Mouse (Mus musculus) hindbrain, embryonic 10.5 days (tissue): ENCODE data around the gene Atp10a. TPM values are rescaled to one million over a fixed set of nuclear protein-coding genes. Genes with fewer than 3 reads are reported as not detected.

ENCODE experiments used
- DNase-seq: peaks from one replicate; pipeline ENCODE4 v3.0.0-alpha.2; 2017; ENCODE audit warnings: low spot score
- H3K27ac ChIP-seq: fragments of 300-500 bp; sonication (generic); 2 replicates; pipeline ENCODE4 v1.5.1; 2016; ENCODE audit warnings: mild to moderate bottlenecking, moderate library complexity
- H3K27me3 ChIP-seq: fragments of 300-500 bp; sonication (generic); 2 replicates; pipeline ENCODE4 v1.6.1; 2016; ENCODE audit warnings: mild to moderate bottlenecking; ENCODE audit not compliant: poor library complexity, insufficient read depth, severe bottlenecking
- H3K36me3 ChIP-seq: fragments of 300-500 bp; sonication (generic); 2 replicates; pipeline ENCODE4 v1.6.1; 2016; ENCODE audit warnings: mild to moderate bottlenecking, moderate library complexity
- H3K4me1 ChIP-seq: fragments of 300-500 bp; sonication (generic); replicated peaks from 2 replicates; pipeline ENCODE4 v1.6.1; 2016; ENCODE audit warnings: mild to moderate bottlenecking
- H3K4me3 ChIP-seq: fragments of 300-500 bp; sonication (generic); 2 replicates; pipeline ENCODE4 v1.5.1; 2016; ENCODE audit warnings: mild to moderate bottlenecking, moderate library complexity
- H3K9me3 ChIP-seq: fragments of 300-500 bp; sonication (generic); 2 replicates; pipeline ENCODE4 v1.6.1; 2016; ENCODE audit warnings: mild to moderate bottlenecking, moderate library complexity
- WGBS: fragments of 180-500 bp; shearing (Covaris S2); methylation state at CpG from one replicate; pipeline ENCODE4 v1.1.7; 2016; 5-methylcytosine and 5-hydroxymethylcytosine counted together
- polyA plus RNA-seq: library from polyadenylated mRNA; unstranded; fragments of >200 nt; fragmentation: Nextera tagmentation; extraction: Ambion mirVana; gene quantifications from 2 replicates; pipeline ENCODE4 v1.2.1, GENCODE M21; 2016

Atp10a gene
- polyA plus RNA-seq, 1 experiment from 2014 or later, result 1.7 TPM

DNA sequence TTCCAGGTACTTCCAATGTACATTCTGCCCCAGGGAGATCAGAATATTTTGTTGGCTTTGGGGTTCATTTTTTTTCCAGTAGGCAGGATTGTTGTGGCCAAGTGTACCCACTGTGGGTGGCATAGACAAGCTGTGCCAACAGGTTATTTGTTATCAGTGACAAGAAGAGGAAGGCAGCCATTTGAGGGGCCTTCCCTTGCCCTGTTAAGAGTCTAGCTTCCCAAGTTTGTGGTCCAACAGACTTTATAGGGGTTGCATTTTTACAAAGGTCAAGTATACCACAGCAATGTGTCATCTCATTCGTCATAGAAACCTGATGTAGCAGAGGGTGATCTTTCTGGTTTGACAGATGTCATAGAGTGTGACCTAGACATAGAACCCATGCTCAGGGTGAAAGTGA is 66.3 kb downstream of the Atp10a start:
- Histone ChIP-seq H3K27me3 (no peaks in the 10 kb centered on the region), H3K36me3 (no peaks in the 10 kb centered on the region), H3K4me1 (peaks cover 6% of the 10 kb centered on the region; the same call in 1 of the 2 replicates), H3K9me3 (no peaks in the 10 kb centered on the region), H3K4me3 (no peak overlapping the region), H3K27ac (no peak overlapping the region)
- 90% methylated on average over 1 of the region's 1 CpGs for WGBS
- DNase-seq, result no peak

- 69% methylated on average over 8 of the region's 8 CpGs for WGBS
- Histone ChIP-seq H3K4me3 (no peak overlapping the region), H3K36me3 (no peaks in the 10 kb centered on the region), H3K4me1 (0 out of 2 replicates have a peak, but pooled peaks cover 5% of the 10 kb centered on the region), H3K27ac (no peak overlapping the region), H3K27me3 (no peaks in the 10 kb centered on the region), H3K9me3 (no peaks in the 10 kb centered on the region)
- DNase-seq, result peak; percentile 13
Observed at GRCm38 (mm10) chr7:58730201-58730600, 74.2 kb downstream of the Atp10a start.

GRCm38 (mm10) chr7:58730831-58731230 is 74.9 kb downstream of the Atp10a start:
- 90% methylated on average over 1 of the region's 1 CpGs for whole genome bisulfite sequencing
- Histone ChIP-seq H3K27ac (no peak overlapping the region), H3K4me1 (0 out of 2 replicates have a peak, but pooled peaks cover 5% of the 10 kb centered on the region), H3K36me3 (no peaks in the 10 kb centered on the region), H3K27me3 (no peaks in the 10 kb centered on the region), H3K4me3 (no peak overlapping the region), H3K9me3 (no peaks in the 10 kb centered on the region)
- no peak for DNase-seq

DNA sequence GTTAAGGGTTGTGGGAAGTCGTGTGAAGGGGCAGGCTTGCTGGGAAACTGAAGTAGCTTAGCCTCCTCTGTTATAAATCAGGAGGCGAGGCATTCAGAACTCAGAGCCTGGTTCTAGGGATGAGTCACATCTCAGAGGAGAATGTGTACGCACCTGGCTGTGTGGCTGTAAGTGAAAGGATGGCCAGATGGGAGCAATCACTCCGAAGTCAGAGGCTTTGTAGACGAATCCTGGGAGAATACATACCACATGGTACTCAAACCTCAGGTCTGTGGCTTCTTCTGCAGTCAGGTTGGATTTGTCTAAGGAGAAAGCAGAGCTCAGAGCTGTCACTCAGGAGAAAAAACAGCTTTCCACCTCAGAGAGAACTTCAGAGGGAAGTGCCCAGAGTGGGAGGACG is 76.4 kb downstream of the Atp10a start:
- H3K9me3 ChIP-seq, result no peaks in the 10 kb centered on the region
- no peak overlapping the region for H3K27ac ChIP-seq
- H3K27me3 ChIP-seq, result no peaks in the 10 kb centered on the region
- no peaks in the 10 kb centered on the region for H3K36me3 ChIP-seq
- no peak overlapping the region for H3K4me3 ChIP-seq
- WGBS, result 73% methylated on average over 6 of the region's 6 CpGs
- H3K4me1 ChIP-seq, result 0 out of 2 replicates have a peak, but pooled peaks cover 5% of the 10 kb centered on the region
- DNase-seq, result no peak

DNA sequence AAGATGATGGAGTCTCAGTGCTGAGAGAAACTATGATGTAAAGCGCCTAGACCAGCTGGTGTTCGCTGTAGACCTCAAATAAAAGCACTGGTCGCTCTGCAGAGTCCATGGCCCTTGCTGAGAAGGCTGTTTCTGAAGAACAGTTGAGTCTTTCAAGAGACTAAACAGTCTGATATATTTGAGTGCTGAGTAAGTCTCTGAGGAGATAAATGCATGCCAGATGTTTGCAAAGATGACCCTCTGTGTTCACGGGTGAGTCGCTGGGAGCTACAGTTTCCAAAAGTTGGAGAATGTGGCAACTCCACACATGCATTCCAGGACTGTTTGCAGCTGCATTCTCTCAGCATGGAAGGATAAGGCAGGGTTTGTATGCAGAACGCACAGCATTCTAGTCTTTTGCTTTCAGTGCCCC is 77.5 kb downstream of the Atp10a start:
- H3K9me3 ChIP-seq, result no peaks in the 10 kb centered on the region
- peak; percentile 6 for DNase-seq
- no peak overlapping the region for H3K27ac ChIP-seq
- 0 out of 2 replicates have a peak, but pooled peaks cover 5% of the 10 kb centered on the region for H3K4me1 ChIP-seq
- no peaks in the 10 kb centered on the region for H3K27me3 ChIP-seq
- 62% methylated on average over 6 of the region's 6 CpGs for WGBS
- no peaks in the 10 kb centered on the region for H3K36me3 ChIP-seq
- no peak overlapping the region for H3K4me3 ChIP-seq

DNA sequence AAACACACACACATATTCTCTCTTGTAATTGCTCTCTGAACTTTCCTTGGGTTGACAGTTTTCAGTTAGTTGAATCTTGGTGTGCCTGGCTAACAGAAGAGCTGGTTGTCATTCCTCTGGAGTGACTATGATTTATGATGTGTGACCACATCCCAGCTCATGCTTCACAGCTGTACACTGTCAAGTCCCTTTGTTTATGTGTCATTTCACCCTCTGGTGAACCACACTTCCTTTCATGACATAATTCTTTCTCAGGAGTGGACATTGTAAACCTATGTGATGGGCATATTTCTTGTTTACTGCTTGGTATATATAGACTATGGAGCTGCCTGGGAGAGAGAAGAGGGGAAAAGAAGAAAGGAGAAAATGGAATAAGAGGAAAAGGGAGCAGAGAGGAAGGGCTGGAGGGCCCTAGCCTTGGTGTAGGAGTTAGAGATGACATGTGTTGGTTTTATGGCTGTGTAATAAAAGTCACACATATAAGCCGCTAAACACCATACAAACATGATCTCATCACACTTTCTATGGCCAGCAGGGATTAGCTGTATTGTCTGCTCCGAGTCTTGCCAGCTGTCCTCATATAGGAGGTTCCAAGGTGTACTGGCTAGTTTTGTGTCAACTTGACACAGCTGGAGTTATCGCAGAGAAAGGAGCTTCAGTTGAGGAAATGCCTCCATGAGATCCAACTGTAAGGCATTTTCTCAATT is 81.0 kb downstream of the Atp10a start:
- Histone ChIP-seq H3K27me3 (no peaks in the 10 kb centered on the region), H3K9me3 (no peaks in the 10 kb centered on the region), H3K4me1 (0 out of 2 replicates have a peak, but pooled peaks cover 5% of the 10 kb centered on the region), H3K27ac (no peak overlapping the region), H3K36me3 (no peaks in the 10 kb centered on the region), H3K4me3 (no peak overlapping the region)
- no peak for DNase-seq
- 91% methylated on average over 3 of the region's 3 CpGs for WGBS

- no peaks in the 10 kb centered on the region for H3K27me3 ChIP-seq
- WGBS, result 92% methylated on average over 13 of the region's 13 CpGs
- H3K27ac ChIP-seq, result no peak overlapping the region
- no peaks in the 10 kb centered on the region for H3K36me3 ChIP-seq
- H3K4me1 ChIP-seq, result no peaks in the 10 kb centered on the region
- no peak overlapping the region for H3K4me3 ChIP-seq
- H3K9me3 ChIP-seq, result no peaks in the 10 kb centered on the region
- DNase-seq, result no peak
Observed at GRCm38 (mm10) chr7:58740196-58740595, 84.2 kb downstream of the Atp10a start.

GRCm38 (mm10) chr7:58740842-58741241 is 84.9 kb downstream of the Atp10a start:
- 88% methylated on average over 4 of the region's 4 CpGs for WGBS
- Histone ChIP-seq H3K27ac (no peak overlapping the region), H3K4me1 (no peaks in the 10 kb centered on the region), H3K27me3 (no peaks in the 10 kb centered on the region), H3K9me3 (no peaks in the 10 kb centered on the region), H3K4me3 (no peak overlapping the region), H3K36me3 (no peaks in the 10 kb centered on the region)
- no peak for DNase-seq

- Histone ChIP-seq H3K4me1 (no peaks in the 10 kb centered on the region), H3K36me3 (no peaks in the 10 kb centered on the region), H3K27ac (no peak overlapping the region), H3K4me3 (no peak overlapping the region), H3K27me3 (no peaks in the 10 kb centered on the region), H3K9me3 (no peaks in the 10 kb centered on the region)
- 83% methylated on average over 4 of the region's 4 CpGs for whole genome bisulfite sequencing
- no peak for DNase-seq
Observed at GRCm38 (mm10) chr7:58742009-58742408, 86.0 kb downstream of the Atp10a start.

GRCm38 (mm10) chr7:58742648-58743047 is 86.7 kb downstream of the Atp10a start:
- 88% methylated on average over 1 of the region's 1 CpGs for WGBS
- Histone ChIP-seq H3K4me1 (no peaks in the 10 kb centered on the region), H3K9me3 (no peaks in the 10 kb centered on the region), H3K27ac (no peak overlapping the region), H3K36me3 (no peaks in the 10 kb centered on the region), H3K27me3 (no peaks in the 10 kb centered on the region), H3K4me3 (no peak overlapping the region)
- DNase-seq, result no peak

GRCm38 (mm10) chr7:58743362-58744320 is 87.7 kb downstream of the Atp10a start:
- DNase-seq, result no peak
- 82% methylated on average over 4 of the region's 4 CpGs for WGBS

DNA sequence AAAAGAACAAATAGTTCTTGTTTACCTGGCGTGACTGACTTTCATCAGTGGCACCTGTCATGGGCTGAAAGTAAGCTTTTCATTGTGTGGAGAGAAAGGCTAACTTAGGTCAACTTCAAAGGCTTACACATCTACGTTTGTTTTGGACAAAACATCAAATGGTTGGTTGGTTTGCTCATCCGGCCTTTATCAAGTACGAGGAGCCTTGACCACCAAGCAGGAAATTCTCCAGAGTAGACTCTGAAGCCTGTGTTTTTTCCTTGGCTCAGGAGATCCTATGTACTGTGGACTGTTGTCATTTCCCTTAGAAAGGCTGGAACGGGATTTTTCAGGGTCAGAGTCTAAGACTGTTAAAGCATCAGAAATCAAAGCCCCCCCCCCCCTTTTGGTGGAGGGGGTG is 90.9 kb downstream of the Atp10a start:
- Histone ChIP-seq H3K4me3 (no peak overlapping the region), H3K27ac (no peak overlapping the region), H3K36me3 (no peaks in the 10 kb centered on the region), H3K9me3 (no peaks in the 10 kb centered on the region), H3K27me3 (no peaks in the 10 kb centered on the region), H3K4me1 (no peaks in the 10 kb centered on the region)
- WGBS, result 66% methylated on average over 5 of the region's 5 CpGs
- DNase-seq, result no peak

More at GRCm38 (mm10) chr7:58743362-58744320, 87.7 kb downstream of the Atp10a start:
- no peak overlapping the region for H3K4me3 ChIP-seq
- no peaks in the 10 kb centered on the region for H3K9me3 ChIP-seq
- no peaks in the 10 kb centered on the region for H3K36me3 ChIP-seq
- H3K4me1 ChIP-seq, result no peaks in the 10 kb centered on the region
- H3K27ac ChIP-seq, result no peak overlapping the region
- H3K27me3 ChIP-seq, result no peaks in the 10 kb centered on the region
